Mouse (Mus musculus) lung, adult 2 months (tissue): ENCODE results near the gene Rom1. TPM values are rescaled to one million over a fixed set of nuclear protein-coding genes. Genes with fewer than 3 reads are reported as not detected.
"Not testable (repeated sequence)": the region's sequence is repeated elsewhere in the genome, so short reads cannot be mapped to it uniquely, and the experiment has no call there.

ENCODE experiments used
- DNase-seq: peaks from one replicate; pipeline ENCODE4 v3.0.0; 2022
- H3K4me1 ChIP-seq: fragments of 200-500 bp; 2 replicates; pipeline ENCODE4 v1.6.1; 2011; ENCODE audit warnings: low read length; ENCODE audit not compliant: control insufficient read depth, insufficient read depth
- H3K4me3 ChIP-seq: fragments of 200-500 bp; replicated peaks from 2 replicates; pipeline ENCODE3; 2011; ENCODE audit warnings: low read depth, mild to moderate bottlenecking, control low read depth, low read length; ENCODE audit errors: extremely low read depth
- CTCF ChIP-seq: fragments of 200-500 bp; IDR thresholded peaks from 2 replicates; pipeline ENCODE4 v1.5.1; 2011; ENCODE audit warnings: mild to moderate bottlenecking, low read length, control low read depth; ENCODE audit not compliant: insufficient read depth
- POLR2A ChIP-seq: fragments of 200-500 bp; IDR thresholded peaks from 2 replicates; pipeline ENCODE4 v1.6.1; 2011; ENCODE audit warnings: low read depth, mild to moderate bottlenecking, control low read depth, low read length, borderline replicate concordance; ENCODE audit errors: extremely low read depth
- WGBS: fragments of 180-500 bp; shearing (Covaris S2); methylation state at CpG from one replicate; pipeline ENCODE4 v1.1.7; 2018; 5-methylcytosine and 5-hydroxymethylcytosine counted together
- polyA plus RNA-seq: library from polyadenylated mRNA; depleted of rRNA; stranded (reverse); fragments of >200 nt; gene quantifications from 2 replicates; pipeline ENCODE4 v1.2.3, GENCODE M21; 2012; rRNA removed

Rom1 gene
- polyA plus RNA-seq: 11.3 and 14.1 TPM in 2 replicates

- Histone ChIP-seq H3K4me3 (peak within 1 kb of the TSS; percentile 68), H3K4me1 (peaks cover 9% of the 10 kb centered on the region)
- TF ChIP-seq CTCF: no peak
- TF ChIP-seq POLR2A: 0 out of 2 replicates have a peak, but pooled peaks have one; percentile 37
- DNase-seq: peak; percentile 92
- WGBS: 1% methylated on average over 73 of the region's 74 CpGs
Measured at GRCm38 (mm10) chr19:8929224-8930088, at the start of gene Rom1, which contains the start of gene Eml3. Gene Rom1 (minus strand): TSS chr19:8929356. Gene Eml3 (plus strand): TSS chr19:8929552.

GRCm38 (mm10) chr19:8976535-8976934 lies 47.4 kb upstream of the Rom1 start:
- TF ChIP-seq CTCF: peak; percentile 96
- TF ChIP-seq POLR2A: no peak
- H3K4me1 ChIP-seq: peaks cover 3% of the 10 kb centered on the region; the same call in 1 of the 2 replicates
- 42% methylated on average over 3 of the region's 3 CpGs for WGBS
- no peak for DNase-seq
- peak overlapping the region; percentile 4 for H3K4me3 ChIP-seq

- DNase-seq: no peak
- TF ChIP-seq POLR2A: no peak
- TF ChIP-seq CTCF: no peak
- Histone ChIP-seq H3K4me1 (no peaks in the 10 kb centered on the region; the same call in 1 of the 2 replicates), H3K4me3 (no peak overlapping the region)
- WGBS: 95% methylated on average over 2 of the region's 2 CpGs
Measured at GRCm38 (mm10) chr19:8975491-8975890, 46.3 kb upstream of the Rom1 start.

- no peak for DNase-seq
- Histone ChIP-seq H3K4me3 (no peak overlapping the region), H3K4me1 (no peaks in the 10 kb centered on the region; the same call in 1 of the 2 replicates)
- 58% methylated on average over 1 of the region's 1 CpGs for WGBS
- TF ChIP-seq CTCF: no peak
- TF ChIP-seq POLR2A: no peak
Measured at GRCm38 (mm10) chr19:8974638-8975037, 45.5 kb upstream of the Rom1 start.

GRCm38 (mm10) chr19:8972491-8972890 lies 43.3 kb upstream of the Rom1 start:
- not testable (repeated sequence) for DNase-seq, H3K4me1 ChIP-seq, H3K4me3 ChIP-seq
- WGBS: 80% methylated on average over 8 of the region's 8 CpGs

GRCm38 (mm10) chr19:8967893-8968292 lies 38.7 kb upstream of the Rom1 start:
- DNase-seq: no peak
- no peak overlapping the region for H3K4me3 ChIP-seq
- 6% methylated on average over 9 of the region's 9 CpGs for WGBS
- TF ChIP-seq POLR2A (no peak), CTCF (no peak)
- H3K4me1 ChIP-seq: peaks cover 8% of the 10 kb centered on the region

GRCm38 (mm10) chr19:8967373-8967743 lies 38.2 kb upstream of the Rom1 start:
- H3K4me3 ChIP-seq: peak overlapping the region; percentile 58
- H3K4me1 ChIP-seq: peaks cover 8% of the 10 kb centered on the region
- 1% methylated on average over 8 of the region's 8 CpGs for WGBS
- no peak for DNase-seq
- TF ChIP-seq CTCF: no peak
- no peak for TF ChIP-seq POLR2A

- H3K4me3 ChIP-seq: peak within 1 kb of the TSS; percentile 94
- H3K4me1 ChIP-seq: peaks cover 8% of the 10 kb centered on the region
- peak; percentile 80; the same call in 1 of the 2 replicates for TF ChIP-seq POLR2A
- TF ChIP-seq CTCF: no peak
- whole genome bisulfite sequencing: under 1% methylated on average over 52 of the region's 52 CpGs
- DNase-seq: peak; percentile 96
Measured at GRCm38 (mm10) chr19:8966590-8967372, 37.6 kb upstream of the Rom1 start, which contains the start of gene Eef1g. Gene Eef1g (plus strand): TSS chr19:8967041.

- WGBS: 12% methylated on average over 5 of the region's 5 CpGs
- TF ChIP-seq POLR2A: no peak
- no peak for TF ChIP-seq CTCF
- Histone ChIP-seq H3K4me1 (peaks cover 8% of the 10 kb centered on the region), H3K4me3 (peak overlapping the region; percentile 94)
- DNase-seq: peak; percentile 42
Measured at GRCm38 (mm10) chr19:8966198-8966589, 37.0 kb upstream of the Rom1 start.
